Mouse (Mus musculus) adrenal gland, postnatal 14 days (tissue): Measurements from ENCODE around the gene Gpr158. TPM values are rescaled to one million over a fixed set of nuclear protein-coding genes. Genes with fewer than 3 reads are reported as not detected.

Experiments
- DNase-seq: peaks from one replicate; pipeline ENCODE4 v3.0.0; 2021; ENCODE audit warnings: mixed read lengths
- total RNA-seq: library from RNA; stranded (reverse); gene quantifications from 2 replicates; pipeline ENCODE4 v1.2.3, GENCODE M21; 2021

Gene Gpr158
- total RNA-seq, 1 experiment from 2014 or later = 0.67 TPM

DNA sequence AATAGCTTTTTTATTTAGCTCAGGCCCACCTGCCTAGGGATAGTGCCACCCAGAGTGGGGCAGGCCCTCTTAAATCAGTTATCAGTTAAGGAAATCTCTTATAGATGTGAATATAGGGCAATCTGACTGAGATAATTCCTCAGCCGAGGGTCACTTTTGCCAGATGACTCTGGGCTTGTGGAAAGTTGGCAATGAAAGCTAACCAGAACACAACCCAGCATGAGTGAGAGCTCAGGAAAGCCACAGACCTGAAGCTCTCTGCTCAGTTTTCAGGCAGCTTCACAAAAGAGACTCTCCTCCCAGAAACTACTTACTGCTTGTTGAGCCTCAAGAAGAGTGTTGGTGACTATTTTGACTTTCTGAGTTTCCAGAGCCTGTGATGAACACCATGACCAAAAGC lies 264.8 kb downstream of the Gpr158 start:
- no peak for DNase-seq

DNA sequence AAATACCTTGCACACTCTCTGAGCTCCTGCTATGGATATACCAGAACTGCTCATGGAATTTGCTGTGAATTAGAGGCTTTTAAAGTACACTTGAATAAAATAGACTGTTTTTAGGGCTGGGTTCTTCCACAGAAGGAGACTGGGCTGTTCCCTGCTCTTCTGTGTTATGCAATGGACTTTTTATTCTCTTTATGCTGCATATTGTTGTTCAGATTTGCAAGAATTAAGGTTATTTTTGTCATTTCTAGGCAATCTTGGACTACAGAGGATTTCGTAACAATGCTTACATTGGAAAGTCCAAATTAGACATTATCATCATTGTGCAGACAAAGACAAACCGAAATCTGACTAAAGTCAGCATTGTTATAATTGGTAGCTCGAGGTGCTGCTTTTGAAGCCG lies 298.4 kb downstream of the Gpr158 start:
- DNase-seq = no peak

DNA sequence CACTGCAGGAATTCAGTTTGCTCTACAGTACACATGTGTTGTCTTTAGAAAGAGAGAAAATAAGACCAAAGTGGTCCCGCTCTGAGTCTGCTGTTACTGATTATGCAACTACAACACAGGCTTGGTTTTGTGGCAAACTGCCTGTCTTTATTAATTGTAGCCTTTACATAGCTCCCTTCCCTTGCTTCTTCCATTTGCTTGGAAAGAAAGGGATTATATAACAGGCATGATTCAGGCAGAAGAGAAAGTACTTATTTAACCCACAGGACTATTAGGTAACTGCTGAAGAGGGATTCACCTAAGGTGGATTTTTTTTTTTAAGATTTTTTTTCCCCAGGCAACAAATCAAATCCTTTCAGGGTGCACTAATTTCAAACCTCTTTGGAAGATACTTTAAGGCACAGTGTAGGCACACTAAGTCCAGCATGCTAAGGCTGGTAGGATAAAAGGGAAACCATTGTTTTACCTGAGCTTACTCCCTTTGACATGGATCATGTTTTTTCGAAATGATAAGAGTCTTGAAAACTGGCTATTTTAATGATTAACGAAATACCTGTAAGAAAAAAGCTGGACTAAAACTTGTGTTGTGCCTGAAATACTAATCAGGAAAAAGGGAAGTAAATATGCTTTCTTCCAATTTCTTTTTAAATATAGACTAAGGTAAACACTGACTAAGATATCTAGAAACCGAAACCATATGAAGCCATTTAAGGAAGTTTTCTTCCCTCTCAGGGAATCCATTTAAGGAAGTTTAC lies 308.9 kb downstream of the Gpr158 start:
- DNase-seq = no peak

DNA sequence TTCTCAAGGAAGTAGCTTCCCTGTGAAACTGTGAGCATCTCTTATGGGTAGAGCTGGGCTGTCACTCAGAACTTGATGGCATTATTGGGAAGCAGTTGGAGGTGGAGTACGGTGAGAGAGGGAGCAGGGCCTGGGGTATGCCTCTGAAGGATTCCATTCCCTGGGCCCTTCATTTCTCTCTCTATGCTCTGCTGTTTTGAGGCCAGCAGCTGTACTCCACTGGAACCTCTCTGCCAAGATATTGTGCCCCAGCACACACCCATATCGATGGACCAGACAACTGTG lies 309.4 kb downstream of the Gpr158 start:
- no peak for DNase-seq

GRCm38 (mm10) chr2:21680735-21681270 lies 313.5 kb downstream of the Gpr158 start:
- no peak for DNase-seq

- no peak for DNase-seq
These were observed 317.4 kb downstream of the Gpr158 start for GRCm38 (mm10) chr2:21684736-21685135.

- DNase-seq = no peak
These were observed 325.8 kb downstream of the Gpr158 start for GRCm38 (mm10) chr2:21693128-21693527.

- DNase-seq = no peak
These were observed 326.7 kb downstream of the Gpr158 start for GRCm38 (mm10) chr2:21693807-21694594.

- no peak for DNase-seq
These were observed 360.7 kb downstream of the Gpr158 start for GRCm38 (mm10) chr2:21728075-21728474.

DNA sequence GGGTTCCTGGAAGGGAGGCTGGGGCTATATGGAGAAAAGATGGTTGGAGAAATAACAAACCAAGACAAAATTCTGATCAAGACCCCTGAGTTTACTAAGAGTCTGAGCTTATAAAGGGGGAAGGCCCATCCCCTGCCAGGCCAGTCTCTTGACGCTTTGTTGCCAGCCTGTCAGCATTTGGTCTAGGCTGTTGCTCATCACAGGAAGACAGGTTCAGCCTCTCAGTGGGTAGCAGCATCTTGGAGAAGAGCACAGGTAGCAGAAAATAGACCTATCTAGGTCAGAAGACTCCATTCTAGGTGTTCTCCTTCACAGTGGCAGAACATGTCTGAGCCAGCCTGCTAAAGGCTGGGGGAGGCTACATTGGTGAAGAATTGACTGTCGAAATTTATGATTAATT lies 416.4 kb downstream of the Gpr158 start:
- no peak for DNase-seq

- no peak for DNase-seq
These were observed 425.8 kb downstream of the Gpr158 start for GRCm38 (mm10) chr2:21793156-21793555.

- no peak for DNase-seq
These were observed 432.3 kb downstream of the Gpr158 start for GRCm38 (mm10) chr2:21799616-21800015.

GRCm38 (mm10) chr2:21800045-21800444 lies 432.7 kb downstream of the Gpr158 start:
- no peak for DNase-seq

DNA sequence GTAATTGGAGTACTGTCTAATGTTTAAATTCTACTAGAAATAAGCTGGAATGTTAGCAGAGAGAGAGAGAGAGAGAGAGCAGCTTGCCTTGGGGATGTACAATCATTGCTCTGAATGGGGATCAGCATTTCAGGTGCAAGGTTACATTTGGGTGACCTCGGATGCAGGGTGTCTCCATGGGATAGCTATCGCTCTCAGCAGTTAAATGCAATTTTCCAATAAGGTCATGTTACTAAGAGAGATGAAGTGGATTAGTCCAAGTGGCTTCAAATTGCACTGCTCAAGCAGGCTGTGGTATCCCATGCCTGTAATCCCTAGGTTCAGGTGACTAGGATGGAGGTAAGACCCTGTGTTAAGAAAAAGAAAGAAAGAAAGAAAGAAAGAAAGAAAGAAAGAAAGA lies 441.2 kb downstream of the Gpr158 start:
- DNase-seq = no peak

DNA sequence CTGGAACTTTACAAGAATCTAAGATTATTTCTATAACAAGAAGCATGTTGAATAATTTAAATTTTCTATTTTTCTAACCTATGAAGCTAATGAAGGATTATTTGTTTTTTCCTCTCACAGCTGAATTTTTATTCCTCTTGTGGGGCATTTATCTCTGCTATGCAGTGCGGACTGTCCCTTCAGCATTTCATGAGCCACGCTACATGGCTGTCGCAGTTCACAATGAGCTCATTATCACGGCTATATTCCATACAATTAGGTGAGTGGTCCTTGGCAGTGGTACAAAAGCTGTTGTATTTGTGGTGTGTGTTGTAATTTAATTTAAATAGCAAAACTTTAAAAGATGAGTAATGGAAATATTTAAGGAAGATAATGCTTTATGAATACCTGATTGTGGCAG lies 443.1 kb downstream of the Gpr158 start:
- no peak for DNase-seq

DNA sequence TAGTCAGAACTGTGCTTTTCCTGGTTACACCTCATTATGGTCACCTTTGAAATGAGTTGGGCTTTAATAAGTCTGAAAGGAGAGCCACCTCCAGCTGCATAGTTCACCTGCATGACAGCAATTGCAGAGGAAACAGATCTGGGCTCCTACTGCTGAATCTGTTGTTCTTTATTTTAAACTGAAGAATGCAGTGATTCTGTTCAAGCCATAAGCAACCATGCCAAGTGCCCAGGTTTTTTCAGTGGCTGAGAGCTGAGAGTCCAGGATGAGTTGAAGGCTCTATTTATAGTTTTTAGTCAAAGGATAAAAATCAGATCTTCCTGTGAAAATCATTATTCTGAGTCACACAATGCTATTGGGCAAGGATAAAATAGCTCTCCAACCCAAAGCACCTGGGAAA lies 496.7 kb downstream of the Gpr158 start:
- DNase-seq = no peak

Other genes with a start within 250 kb of the Gpr158 start
- 1.1 and 1.7 TPM in 2 replicates for gene Enkur, start 162.2 kb upstream of the Gpr158 start, total RNA-seq
- gene Thnsl1, start 161.8 kb upstream of the Gpr158 start, total RNA-seq = 6.9 and 8.3 TPM in 2 replicates